Mouse (Mus musculus) myocyte (in vitro differentiated cells): Measurements from ENCODE around the gene Ugt1a2. TPM values are rescaled to one million over a fixed set of nuclear protein-coding genes. Genes with fewer than 3 reads are reported as not detected.
A peak's percentile ranks its signal among the peaks of the same experiment; 100 is the strongest.

ENCODE experiments used
- H3K27me3 ChIP-seq: one replicate; pipeline ENCODE4 v1.6.1; 2011; ENCODE audit not compliant: control insufficient read depth, insufficient read depth, insufficient read length
- H3K36me3 ChIP-seq: one replicate; pipeline ENCODE4 v1.6.1; 2011; ENCODE audit not compliant: control insufficient read depth, insufficient read depth
- H3K4me2 ChIP-seq: one replicate; pipeline ENCODE4 v1.6.1; 2011; ENCODE audit warnings: low read depth, control low read depth
- H3K4me3 ChIP-seq: one replicate; pipeline ENCODE4 v1.5.1; 2011; ENCODE audit warnings: mild to moderate bottlenecking, control low read depth, moderate library complexity
- H3K79me2 ChIP-seq: one replicate; pipeline ENCODE4 v1.6.1; 2011; ENCODE audit not compliant: control insufficient read depth, insufficient read depth
- H3ac ChIP-seq: one replicate; pipeline ENCODE4 v1.6.1; 2011; ENCODE audit not compliant: control insufficient read depth, insufficient read length
- CEBPB ChIP-seq: IDR thresholded peaks from 2 replicates; pipeline ENCODE4 v1.6.1; 2011; ENCODE audit warnings: mild to moderate bottlenecking, moderate library complexity; ENCODE audit not compliant: poor library complexity, insufficient read depth, severe bottlenecking
- E2F4 ChIP-seq: IDR thresholded peaks from one replicate; pipeline ENCODE4 v1.6.1; 2011; ENCODE audit warnings: mild to moderate bottlenecking, control low read depth, moderate library complexity; ENCODE audit not compliant: insufficient read depth
- MAX ChIP-seq: IDR thresholded peaks from one replicate; pipeline ENCODE4 v1.6.1; 2011; ENCODE audit warnings: low read depth, mild to moderate bottlenecking, control low read depth
- MYOD1 ChIP-seq, 3 experiments: IDR thresholded peaks; one replicate each; pipeline ENCODE4 v1.6.1; 2011; ENCODE audit warnings: control low read depth in 2 of 3, low read depth in 2 of 3, mild to moderate bottlenecking in 2 of 3, moderate library complexity in 1 of 3; ENCODE audit not compliant: insufficient read length in 2 of 3, control insufficient read depth in 1 of 3
- MYOG ChIP-seq, 3 experiments: IDR thresholded peaks; one replicate each; pipeline ENCODE4 v1.6.1; 2011; ENCODE audit warnings: control low read depth in 2 of 3, low read depth in 2 of 3, mild to moderate bottlenecking in 2 of 3; ENCODE audit not compliant: insufficient read length in 2 of 3, control insufficient read depth in 1 of 3, insufficient read depth in 1 of 3
- POLR2A ChIP-seq: IDR thresholded peaks from one replicate; pipeline ENCODE4 v1.6.1; 2011; ENCODE audit warnings: low read depth, mild to moderate bottlenecking, control low read depth, moderate library complexity; ENCODE audit not compliant: insufficient read length
- POLR2AphosphoS2 ChIP-seq: IDR thresholded peaks from one replicate; pipeline ENCODE4 v1.6.1; 2011; ENCODE audit warnings: low read depth, control low read depth; ENCODE audit not compliant: insufficient read length
- REST ChIP-seq: IDR thresholded peaks from one replicate; pipeline ENCODE4 v1.6.1; 2011; ENCODE audit warnings: mild to moderate bottlenecking, control low read depth, moderate library complexity; ENCODE audit not compliant: insufficient read depth, insufficient read length
- SRF ChIP-seq: IDR thresholded peaks from one replicate; pipeline ENCODE4 v1.6.1; 2011; ENCODE audit warnings: low read depth; ENCODE audit not compliant: control insufficient read depth, insufficient read length
- TCF12 ChIP-seq: IDR thresholded peaks from one replicate; pipeline ENCODE4 v1.6.1; 2011; ENCODE audit warnings: mild to moderate bottlenecking, control low read depth; ENCODE audit not compliant: poor library complexity, insufficient read depth, severe bottlenecking
- TCF3 ChIP-seq: IDR thresholded peaks from one replicate; pipeline ENCODE4 v1.6.1; 2011; ENCODE audit warnings: low read depth, control low read depth; ENCODE audit not compliant: insufficient read length
- USF1 ChIP-seq: IDR thresholded peaks from one replicate; pipeline ENCODE4 v1.6.1; 2011; ENCODE audit warnings: low read depth, mild to moderate bottlenecking, control low read depth, moderate library complexity
- polyA plus RNA-seq: library from polyadenylated mRNA; unstranded; fragments of >200 nt; fragmentation: generic; extraction: Trizol; gene quantifications from one replicate; pipeline ENCODE4 v1.2.1, GENCODE M21; 2012; ENCODE audit warnings: missing spikeins

The Ugt1a2 gene
- polyA plus RNA-seq, 1 experiment, result 0.05 TPM

DNA sequence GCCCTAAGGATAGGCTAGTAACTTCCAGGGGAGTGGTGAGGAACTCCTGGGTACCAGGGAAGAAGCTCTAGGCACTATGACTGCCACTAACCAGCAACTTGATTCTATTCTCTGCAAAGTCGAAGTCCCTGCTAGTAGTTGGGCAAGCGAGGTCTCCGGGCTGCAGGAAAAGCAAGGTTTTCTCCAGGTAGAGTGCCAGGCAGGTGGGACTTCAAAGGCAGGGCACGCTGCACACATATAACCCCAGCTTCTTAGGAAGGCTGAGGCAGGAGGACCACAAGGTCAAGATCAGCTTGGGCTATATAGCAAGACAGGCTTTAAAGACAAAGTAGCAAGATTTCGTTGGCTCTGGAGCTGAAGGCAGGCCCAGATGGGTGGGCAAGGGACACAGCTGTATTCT lies 63.4 kb downstream of the Ugt1a2 start:
- H3K36me3 ChIP-seq, result peaks cover 54% of the 10 kb centered on the region
- H3K4me3 ChIP-seq, result no peak overlapping the region
- no peaks in the 10 kb centered on the region for H3K79me2 ChIP-seq
- no peak for TF ChIP-seq MYOD1 (IDR thresholded peaks at IDR 0.05; ENCODE audit: control insufficient read depth in 1 of 3, insufficient read length in 2 of 3, low read depth in 2 of 3)
- no peak for TF ChIP-seq MAX
- no peak for TF ChIP-seq USF1
- TF ChIP-seq POLR2A, result no peak
- no peak for TF ChIP-seq MYOG (IDR thresholded peaks at IDR 0.05; ENCODE audit: control insufficient read depth in 1 of 3, insufficient read depth in 1 of 3, insufficient read length in 2 of 3, low read depth in 2 of 3)
- TF ChIP-seq POLR2AphosphoS2, result no peak
- H3K27me3 ChIP-seq, result no peaks in the 10 kb centered on the region
- H3ac ChIP-seq, result no peak overlapping the region
- H3K4me2 ChIP-seq, result no peak overlapping the region

DNA sequence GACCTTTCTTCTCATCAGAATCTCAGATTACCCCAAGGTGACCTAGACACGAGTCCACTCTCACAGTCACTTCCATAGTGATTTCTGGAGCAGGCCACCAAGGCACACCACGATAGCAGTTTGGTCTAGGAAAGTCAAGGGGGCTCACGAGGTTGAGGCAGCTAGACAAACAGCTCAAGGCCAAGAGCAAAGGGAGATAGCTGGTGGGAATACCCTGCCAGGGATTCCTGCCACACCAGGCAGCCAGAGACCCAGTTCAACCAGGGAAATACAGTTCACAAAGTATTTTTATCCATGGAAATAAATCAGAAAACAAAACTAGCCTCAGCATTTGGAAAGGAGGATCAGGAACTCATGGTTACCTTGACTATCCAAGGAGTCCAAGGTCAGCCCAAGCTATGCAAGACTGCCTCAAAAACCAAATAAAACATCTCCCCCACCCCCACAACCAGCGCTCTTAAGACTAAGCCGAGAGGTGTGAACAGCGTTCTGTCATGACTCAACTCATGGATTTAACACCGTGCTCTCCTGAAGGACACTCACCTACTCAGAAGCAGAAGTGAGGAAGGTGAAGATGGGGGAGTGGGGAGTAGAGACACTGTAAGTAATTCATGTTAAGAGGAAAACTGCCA lies 64.0 kb downstream of the Ugt1a2 start:
- TF ChIP-seq SRF (no peak), CEBPB (no peak), MAX (no peak), POLR2A (no peak), MYOD1 (IDR thresholded peaks at IDR 0.05; ENCODE audit: control insufficient read depth in 1 of 3, insufficient read length in 2 of 3, low read depth in 2 of 3) (no peak), TCF12 (no peak), TCF3 (no peak), POLR2AphosphoS2 (no peak), REST (no peak), MYOG (IDR thresholded peaks at IDR 0.05; ENCODE audit: control insufficient read depth in 1 of 3, insufficient read depth in 1 of 3, insufficient read length in 2 of 3, low read depth in 2 of 3) (no peak), USF1 (no peak), E2F4 (no peak)
- H3K27me3 ChIP-seq, result no peaks in the 10 kb centered on the region
- no peaks in the 10 kb centered on the region for H3K79me2 ChIP-seq
- no peak overlapping the region for H3K4me2 ChIP-seq
- no peak overlapping the region for H3K4me3 ChIP-seq
- H3ac ChIP-seq, result no peak overlapping the region
- H3K36me3 ChIP-seq, result peaks cover 60% of the 10 kb centered on the region

DNA sequence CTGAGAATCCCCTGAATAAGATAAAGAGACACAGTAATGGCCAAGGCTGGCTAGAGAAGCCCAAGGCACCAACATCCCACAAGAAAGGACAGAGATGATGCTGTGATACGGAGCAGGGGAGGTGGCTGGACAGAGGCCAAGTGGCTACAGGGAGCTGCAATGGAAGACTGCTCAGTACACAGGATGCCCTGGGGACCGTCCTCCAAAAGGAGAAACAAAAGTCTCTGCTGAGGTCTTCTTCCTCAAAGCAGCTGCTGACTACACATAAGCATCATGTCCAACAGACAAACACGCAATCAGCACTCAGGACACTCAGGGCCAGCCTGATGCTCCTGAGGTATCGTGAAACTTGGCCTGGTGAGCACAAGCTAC lies 64.5 kb downstream of the Ugt1a2 start:
- no peaks in the 10 kb centered on the region for H3K27me3 ChIP-seq
- no peak overlapping the region for H3K4me2 ChIP-seq
- H3ac ChIP-seq, result no peak overlapping the region
- TF ChIP-seq MYOG (IDR thresholded peaks at IDR 0.05; ENCODE audit: control insufficient read depth in 1 of 3, insufficient read depth in 1 of 3, insufficient read length in 2 of 3, low read depth in 2 of 3), result no peak
- no peak for TF ChIP-seq USF1
- no peak for TF ChIP-seq MAX
- TF ChIP-seq REST, result no peak
- TF ChIP-seq POLR2AphosphoS2, result no peak
- H3K36me3 ChIP-seq, result peaks cover 65% of the 10 kb centered on the region
- H3K4me3 ChIP-seq, result no peak overlapping the region
- no peaks in the 10 kb centered on the region for H3K79me2 ChIP-seq

DNA sequence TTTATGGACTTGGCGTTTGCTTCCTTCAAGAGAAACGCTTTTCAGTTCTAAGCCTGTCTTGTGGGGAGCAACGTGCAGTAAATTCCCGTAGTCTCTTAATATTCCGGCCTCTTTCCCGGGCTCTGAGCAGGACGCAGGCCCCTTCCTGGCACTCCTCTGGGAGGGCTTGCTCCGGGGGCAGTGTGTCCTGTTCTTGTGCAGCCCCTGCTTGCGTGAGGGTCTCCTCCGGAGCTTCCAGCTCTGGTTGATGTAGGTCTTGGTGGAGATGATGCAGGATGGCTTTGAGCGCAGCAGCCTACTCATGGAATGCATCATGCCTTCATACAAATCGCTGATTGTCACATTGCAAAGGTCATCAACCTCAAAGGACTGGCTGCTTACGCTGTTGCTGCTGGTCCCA lies 65.7 kb downstream of the Ugt1a2 start:
- Histone ChIP-seq H3K79me2 (no peaks in the 10 kb centered on the region), H3K27me3 (no peaks in the 10 kb centered on the region), H3K4me2 (no peak overlapping the region), H3K4me3 (no peak overlapping the region), H3ac (no peak overlapping the region), H3K36me3 (peaks cover 66% of the 10 kb centered on the region)
- TF ChIP-seq E2F4 (no peak), POLR2AphosphoS2 (no peak), TCF3 (no peak), MYOG (IDR thresholded peaks at IDR 0.05; ENCODE audit: control insufficient read depth in 1 of 3, insufficient read depth in 1 of 3, insufficient read length in 2 of 3, low read depth in 2 of 3) (no peak), MAX (no peak), POLR2A (no peak), MYOD1 (IDR thresholded peaks at IDR 0.05; ENCODE audit: control insufficient read depth in 1 of 3, insufficient read length in 2 of 3, low read depth in 2 of 3) (no peak), REST (no peak), SRF (no peak), CEBPB (no peak), TCF12 (no peak), USF1 (no peak)

DNA sequence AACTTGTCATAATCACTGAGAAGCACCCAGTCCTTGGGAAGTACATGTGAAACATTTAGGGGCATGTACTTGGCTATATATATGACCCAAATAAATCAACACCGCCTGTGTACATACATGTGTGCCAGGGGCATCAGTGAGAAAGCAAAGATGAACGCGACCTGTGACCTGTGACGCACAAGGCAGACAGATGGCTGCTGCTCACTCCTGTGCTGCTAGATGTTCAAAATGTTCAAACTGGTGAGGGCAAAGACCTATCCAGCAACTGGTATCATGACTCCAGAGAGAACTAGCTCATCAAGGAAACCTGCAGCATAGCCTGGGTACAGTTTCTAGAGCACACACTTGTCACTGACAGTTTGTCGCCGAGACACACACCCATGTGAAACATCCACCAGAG lies 67.1 kb downstream of the Ugt1a2 start:
- H3ac ChIP-seq, result no peak overlapping the region
- H3K4me3 ChIP-seq, result no peak overlapping the region
- peaks cover 75% of the 10 kb centered on the region for H3K36me3 ChIP-seq
- H3K79me2 ChIP-seq, result no peaks in the 10 kb centered on the region
- TF ChIP-seq REST (no peak), E2F4 (no peak), MYOG (IDR thresholded peaks at IDR 0.05; ENCODE audit: control insufficient read depth in 1 of 3, insufficient read depth in 1 of 3, insufficient read length in 2 of 3, low read depth in 2 of 3) (no peak)
- no peaks in the 10 kb centered on the region for H3K27me3 ChIP-seq
- peak overlapping the region; percentile 19 for H3K4me2 ChIP-seq
